Mouse (Mus musculus): ENCODE measurements around the gene Mfap2. TPM values are rescaled to one million over a fixed set of nuclear protein-coding genes. Genes with fewer than 3 reads are reported as not detected.

Mfap2 gene
- total RNA-seq, 2 experiments from 2014 or later: 11.3 to 14.1 TPM

DNA sequence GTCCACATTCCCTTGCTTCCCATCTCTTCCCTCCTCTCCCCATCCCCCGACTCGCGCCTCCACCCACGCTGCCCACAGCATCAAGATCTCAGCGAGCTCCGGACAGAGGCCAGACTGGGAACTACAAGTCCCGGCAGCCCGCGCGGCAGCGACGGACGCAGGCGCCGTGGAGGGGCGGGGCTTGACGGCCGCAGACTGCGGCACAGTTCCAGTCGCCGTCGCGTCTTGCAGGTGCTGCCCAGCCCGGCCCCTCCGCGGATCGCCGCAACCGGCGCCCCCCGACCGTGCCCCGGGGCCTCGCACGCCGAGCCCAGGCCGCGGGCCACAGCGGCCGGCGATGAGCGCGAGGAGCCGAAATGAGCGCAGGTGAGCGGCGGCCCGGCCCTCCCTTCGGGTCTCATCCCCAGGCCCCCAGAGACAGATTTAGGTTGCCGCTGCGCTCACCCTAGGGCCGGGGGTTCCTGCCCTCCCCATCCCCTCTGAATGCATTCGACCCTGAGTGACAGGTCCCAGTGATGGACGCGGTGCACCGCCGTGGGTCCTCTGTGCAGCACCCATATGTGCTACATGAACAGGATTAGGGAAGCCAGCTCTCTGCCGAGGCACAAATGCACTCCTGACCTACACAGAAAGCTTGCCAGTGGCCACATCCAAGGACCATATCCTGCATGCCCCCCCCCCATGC lies 23.4 kb upstream of the Mfap2 start, which contains the start of gene Atp13a2:
TSS of gene Atp13a2 (plus strand) at position 163 of the 685 bp plus-strand sequence.
- peak; percentile 92 to 93 for DNase-seq (ENCODE audit: low spot score in 2 of 2)

DNA sequence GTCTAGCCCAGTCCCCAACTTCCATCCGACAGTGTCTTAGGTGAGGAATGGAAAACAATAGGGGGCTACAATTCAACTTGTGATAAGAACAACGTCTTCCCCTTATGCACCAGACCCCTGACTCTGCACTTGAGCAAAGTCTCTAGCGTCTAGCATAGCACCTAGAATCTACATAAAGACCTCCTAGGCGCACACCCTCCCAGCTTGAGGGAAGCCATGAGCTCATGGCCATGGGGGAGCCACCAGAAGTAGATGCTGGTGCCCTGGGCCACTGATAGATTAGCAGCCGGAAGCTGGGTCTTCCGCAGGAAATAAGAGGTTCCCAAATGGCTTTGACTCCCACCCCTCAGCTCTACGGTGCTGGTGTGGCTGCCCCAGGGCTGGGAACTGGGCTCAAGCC lies 22.7 kb upstream of the Mfap2 start:
- no peak for DNase-seq (ENCODE audit: low spot score in 2 of 2)

- no peak for DNase-seq (ENCODE audit: low spot score in 2 of 2)
Observed at GRCm38 (mm10) chr4:140988706-140989290, 21.4 kb upstream of the Mfap2 start.

GRCm38 (mm10) chr4:140989447-140989846 lies 20.8 kb upstream of the Mfap2 start:
- no peak for DNase-seq (ENCODE audit: low spot score in 2 of 2)

DNA sequence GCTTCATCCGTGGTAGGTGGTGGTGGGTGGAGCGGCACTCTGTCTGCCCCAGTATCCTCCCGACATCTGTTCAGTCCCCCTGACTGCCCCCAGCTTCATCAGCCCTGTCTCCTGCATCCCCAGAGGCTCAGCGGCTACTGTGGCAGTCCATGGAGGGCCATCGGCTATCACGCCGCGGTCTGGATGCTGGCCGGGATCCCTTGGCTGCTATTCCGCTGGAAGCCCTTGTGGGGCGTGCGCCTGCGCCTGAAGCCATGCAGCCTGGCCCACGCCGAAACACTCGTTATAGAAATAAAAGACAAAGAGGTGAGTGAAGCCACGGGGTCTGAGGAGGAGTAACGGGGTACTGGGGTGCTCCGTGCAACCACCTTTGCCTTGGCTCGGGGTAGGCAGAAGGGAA lies 18.0 kb upstream of the Mfap2 start:
- DNase-seq (ENCODE audit: low spot score in 2 of 2): no peak

DNA sequence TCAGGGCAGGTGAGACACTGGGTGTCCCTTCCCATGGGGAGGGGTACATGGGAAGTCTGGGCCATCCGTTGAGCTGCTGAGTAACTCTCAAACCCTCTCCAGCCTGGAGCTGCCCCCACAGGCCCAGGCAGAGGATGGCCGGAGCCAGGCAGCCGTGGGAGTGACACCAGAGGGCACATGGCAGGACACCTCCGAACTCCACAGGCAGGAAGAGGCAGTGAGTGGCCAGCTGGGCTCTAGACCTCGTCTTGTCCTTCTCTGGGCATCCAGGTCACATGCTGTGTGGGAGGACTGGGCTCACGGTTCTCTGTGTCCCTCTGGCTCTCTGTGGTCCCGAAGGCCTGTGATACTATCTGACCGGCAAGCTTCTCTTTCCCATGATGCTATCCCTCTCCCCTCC lies 16.4 kb upstream of the Mfap2 start:
- no peak for DNase-seq (ENCODE audit: low spot score in 2 of 2)

DNA sequence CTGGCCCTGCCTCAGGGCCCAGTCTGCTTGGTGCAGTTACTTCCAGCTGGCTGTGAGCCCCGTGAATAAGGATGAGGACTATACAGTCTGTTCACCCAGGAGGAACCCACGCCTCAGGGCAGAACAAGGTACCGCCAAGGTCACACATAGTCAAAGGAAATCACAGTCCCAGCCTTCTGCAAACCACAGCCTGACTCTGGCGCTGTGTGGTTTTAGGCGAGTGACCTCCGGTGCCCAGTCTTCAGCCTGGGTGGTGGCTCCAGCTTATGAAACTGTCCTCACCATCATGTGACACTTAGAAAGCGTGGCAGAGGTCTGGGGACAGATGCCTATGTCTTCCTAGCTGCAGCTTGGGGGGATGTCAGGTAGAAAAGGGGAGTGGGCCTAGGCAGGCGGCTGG lies 14.4 kb upstream of the Mfap2 start:
- DNase-seq (ENCODE audit: low spot score in 2 of 2): no peak

- no peak for DNase-seq (ENCODE audit: low spot score in 2 of 2)
Observed at GRCm38 (mm10) chr4:140996812-140997211, 13.4 kb upstream of the Mfap2 start.

DNA sequence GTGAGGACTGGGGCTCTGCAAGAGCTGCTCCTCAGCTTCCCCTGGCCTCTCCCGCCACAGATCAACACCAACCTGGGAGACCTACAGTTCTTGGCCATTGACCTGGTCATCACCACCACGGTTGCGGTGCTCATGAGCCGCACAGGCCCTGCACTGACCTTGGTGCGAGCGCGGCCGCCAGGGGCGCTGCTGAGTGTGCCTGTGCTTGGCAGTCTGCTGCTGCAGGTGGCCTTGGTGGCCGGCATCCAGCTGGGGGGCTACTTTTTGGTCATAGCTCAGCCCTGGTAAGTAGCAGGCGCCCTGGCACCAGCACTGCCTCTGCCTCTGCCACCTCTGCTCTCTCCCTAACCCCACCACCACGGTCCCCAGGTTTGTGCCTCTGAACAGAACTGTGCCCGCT lies 4.2 kb upstream of the Mfap2 start:
- DNase-seq (ENCODE audit: low spot score in 2 of 2): no peak

- no peak for DNase-seq (ENCODE audit: low spot score in 2 of 2)
Observed at GRCm38 (mm10) chr4:141008028-141008427, 2.2 kb upstream of the Mfap2 start.

DNA sequence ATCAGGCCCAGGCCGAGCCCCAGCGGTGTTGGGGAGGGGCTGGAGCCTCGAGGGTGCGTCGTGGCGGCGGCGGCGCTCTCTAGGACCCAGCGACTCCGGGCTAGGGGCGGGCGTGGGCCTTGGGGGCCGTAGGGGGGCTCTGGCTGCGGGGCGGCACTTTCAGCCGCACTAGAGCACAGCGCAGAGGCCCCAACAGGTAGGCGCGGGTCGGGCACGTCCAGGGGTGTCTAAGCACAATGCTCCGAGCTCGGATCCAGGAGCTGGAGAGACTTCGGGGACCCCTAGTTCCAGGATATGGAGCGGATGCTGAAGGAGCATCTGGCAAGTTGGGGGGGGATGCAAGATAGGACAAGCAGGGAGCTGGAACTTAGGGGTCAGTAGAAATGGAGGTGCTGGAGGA lies 308 bp downstream of the Mfap2 start:
- DNase-seq (ENCODE audit: low spot score in 2 of 2): no peak

DNA sequence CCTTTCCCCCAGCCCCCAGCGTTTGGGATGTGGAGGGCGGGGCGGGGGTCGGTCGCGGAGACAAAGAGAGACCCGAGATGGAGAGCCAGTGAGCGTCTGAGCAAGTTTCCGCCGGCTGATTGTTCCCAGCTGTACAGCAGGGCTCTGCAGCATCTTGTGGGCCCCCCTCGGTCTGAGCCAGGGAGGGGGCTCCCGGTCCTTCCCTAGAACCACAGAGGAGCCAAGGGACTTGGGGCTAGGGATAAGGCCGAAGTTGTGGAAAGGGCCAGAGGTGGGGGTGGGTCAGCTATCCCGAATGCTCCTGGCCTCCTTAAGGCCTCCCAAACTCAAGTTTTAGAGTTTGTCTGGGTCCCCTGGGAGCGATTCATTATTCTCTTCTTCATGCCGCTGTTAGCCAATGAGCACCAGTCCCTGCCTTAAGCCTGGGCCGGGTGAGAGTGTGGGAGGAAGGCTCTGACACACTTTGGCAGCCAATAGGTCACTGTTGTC lies 767 bp downstream of the Mfap2 start:
- DNase-seq (ENCODE audit: low spot score in 2 of 2): no peak

GRCm38 (mm10) chr4:141011556-141012328 lies 1.5 kb downstream of the Mfap2 start:
- peak; percentile 43 to 45 for DNase-seq (ENCODE audit: low spot score in 2 of 2)

DNA sequence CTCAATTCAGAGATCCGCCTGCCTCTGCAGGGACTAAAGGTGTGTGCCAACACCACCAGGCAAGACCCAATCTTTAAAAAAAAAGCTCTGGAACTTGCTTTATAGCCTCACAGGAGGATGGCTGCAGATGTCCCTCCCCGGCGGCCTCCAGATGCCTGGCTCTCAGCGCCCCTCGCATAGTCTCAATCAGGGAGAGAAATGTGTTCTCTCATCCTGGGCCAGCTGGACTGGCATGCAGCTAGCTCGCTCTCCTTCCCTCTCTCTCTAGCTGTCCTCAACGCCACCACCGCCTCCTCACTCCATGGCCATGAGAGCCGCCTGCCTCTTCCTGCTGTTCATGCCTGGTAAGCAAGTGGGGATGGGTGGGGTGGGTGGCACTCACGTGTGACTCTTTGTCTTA lies 2.3 kb downstream of the Mfap2 start:
- peak in 1 of 2 experiments; percentile 32 for DNase-seq (ENCODE audit: low spot score in 2 of 2)

- DNase-seq (ENCODE audit: low spot score in 2 of 2): no peak
Observed at GRCm38 (mm10) chr4:141014114-141014513, 3.9 kb downstream of the Mfap2 start.

GRCm38 (mm10) chr4:141014856-141015255 lies 4.6 kb downstream of the Mfap2 start:
- DNase-seq (ENCODE audit: low spot score in 2 of 2): no peak

DNA sequence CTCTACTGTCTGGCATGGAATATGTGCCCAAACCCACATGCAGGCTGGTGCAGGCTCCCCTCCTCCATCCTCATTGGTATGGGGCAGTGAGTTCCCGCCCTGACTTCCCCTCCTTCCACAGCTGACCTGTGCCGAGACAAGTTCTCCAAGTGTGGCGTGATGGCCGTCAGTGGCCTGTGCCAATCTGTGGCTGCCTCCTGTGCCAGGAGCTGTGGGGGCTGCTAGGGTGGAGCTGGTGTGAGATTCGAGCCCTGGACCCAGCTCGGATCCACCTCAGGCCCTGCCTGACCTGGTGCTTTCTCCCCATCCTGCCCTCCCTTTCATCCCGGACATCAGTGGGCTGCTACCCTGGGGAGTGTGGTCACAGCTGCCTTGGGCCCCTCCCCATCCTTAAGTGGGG lies 5.1 kb downstream of the Mfap2 start:
- DNase-seq (ENCODE audit: low spot score in 2 of 2): no peak

DNA sequence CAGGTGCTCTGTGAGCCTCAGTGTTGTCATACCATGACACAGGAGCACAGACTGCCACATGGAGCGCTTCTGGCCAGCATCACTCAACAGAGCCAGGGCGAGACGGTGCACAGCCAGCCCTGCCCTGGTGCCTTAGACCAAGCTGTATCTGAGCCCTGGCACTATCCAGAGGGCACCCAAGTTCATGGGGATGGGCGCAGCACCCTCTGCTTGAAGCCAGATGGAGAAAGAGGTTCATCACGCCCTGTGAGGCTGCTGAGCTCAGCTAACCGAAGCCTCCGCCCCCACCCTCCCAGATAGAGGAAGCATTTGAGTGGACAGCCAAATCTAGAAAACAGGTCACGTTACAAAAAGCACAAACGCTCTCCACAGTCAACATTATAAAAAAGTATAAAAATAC lies 6.1 kb downstream of the Mfap2 start:
- no peak for DNase-seq (ENCODE audit: low spot score in 2 of 2)

GRCm38 (mm10) chr4:141017657-141018436 lies 7.6 kb downstream of the Mfap2 start:
- DNase-seq (ENCODE audit: low spot score in 2 of 2): no peak

GRCm38 (mm10) chr4:141020220-141020619 lies 10.0 kb downstream of the Mfap2 start:
- DNase-seq (ENCODE audit: low spot score in 2 of 2): no peak

All from layer of hippocampus, postnatal 14 days (tissue).